Mouse (Mus musculus): ENCODE results near the gene Zfp493. TPM values are rescaled to one million over a fixed set of nuclear protein-coding genes. Genes with fewer than 3 reads are reported as not detected.
A peak's percentile ranks its signal among the peaks of the same experiment; 100 is the strongest.
"Not testable (repeated sequence)": the region's sequence is repeated elsewhere in the genome, so short reads cannot be mapped to it uniquely, and the experiment has no call there.

Gene Zfp493
- polyA plus RNA-seq (2015; fragmentation: Nextera tagmentation; extraction: Ambion mirVana), result 1.3 and 1.7 TPM in 2 replicates

DNA sequence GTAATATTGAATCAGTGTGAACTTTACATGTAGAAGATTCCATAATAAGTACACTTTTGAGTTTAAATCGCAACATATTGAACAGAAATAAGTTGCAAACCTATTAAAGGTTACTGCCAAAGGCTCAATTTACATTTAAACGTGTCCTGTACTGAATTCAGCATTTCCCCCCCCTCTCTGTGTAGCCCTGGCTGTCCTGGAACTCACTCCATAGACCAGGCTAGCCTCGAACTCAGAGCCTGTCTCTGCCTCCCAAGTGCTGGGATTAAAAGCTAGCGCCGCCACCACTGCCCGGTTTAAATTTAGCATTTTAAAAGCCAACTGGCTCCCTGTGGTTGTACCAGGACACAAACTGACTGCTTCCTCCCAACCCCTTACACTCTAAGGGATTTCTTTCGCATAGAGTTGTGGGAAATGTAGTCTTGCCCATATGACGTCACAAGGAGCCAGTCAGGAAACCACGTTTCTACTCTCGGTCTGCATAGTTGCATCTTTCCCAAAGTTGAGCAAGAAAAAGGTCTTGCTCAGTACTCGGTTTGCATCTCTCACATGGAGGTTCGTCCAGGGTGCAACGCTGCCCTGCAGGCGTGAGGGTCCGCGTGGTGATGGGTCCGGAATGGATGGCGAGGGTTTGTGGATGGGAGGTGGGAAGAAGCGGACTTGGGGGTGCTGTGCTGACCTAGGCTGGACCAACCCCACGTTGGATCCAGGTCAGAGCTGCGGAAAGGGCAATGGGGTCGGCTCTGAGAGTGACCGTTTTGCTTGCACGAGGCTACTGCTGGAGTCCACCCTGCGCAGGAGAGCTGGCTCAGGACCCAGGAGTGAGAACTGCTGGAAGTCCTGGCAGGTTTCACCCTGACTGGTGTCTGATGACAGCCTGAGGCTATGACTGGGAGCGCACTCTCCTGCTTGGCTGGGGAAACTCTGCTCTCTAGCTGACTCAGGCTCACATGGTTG, at the start of gene Zfp493:
Gene Zfp493 (plus strand): TSS at position 429 of the 957 bp plus-strand sequence.
- peak within 1 kb of the TSS; percentile 12; the same call in 1 of the 2 replicates for H3K27ac ChIP-seq (ENCODE audit: low read length)
- ATAC-seq (replicated peaks; ENCODE audit: extremely low read depth, insufficient read depth, low FRiP score), result peak; percentile 95
- no peaks in the 10 kb centered on the region for H3K27me3 ChIP-seq (ENCODE audit: control insufficient read depth, insufficient read depth, low read length)
- H3K9ac ChIP-seq (ENCODE audit: low read length), result peak within 1 kb of the TSS; percentile 72
- H3K36me3 ChIP-seq (ENCODE audit: control insufficient read depth, insufficient read depth), result no peaks in the 10 kb centered on the region
- peak within 1 kb of the TSS; percentile 74 for H3K4me2 ChIP-seq (ENCODE audit: low read depth, low read length)
- 8% methylated on average over 26 of the region's 26 CpGs for WGBS
- peak within 1 kb of the TSS; percentile 66 for H3K4me3 ChIP-seq (ENCODE audit: low read length)
- H3K4me1 ChIP-seq (ENCODE audit: control insufficient read depth, insufficient read depth, low read length), result no peaks in the 10 kb centered on the region
- H3K9me3 ChIP-seq (replicated peaks; ENCODE audit: control insufficient read depth, low read length), result peaks cover 3% of the 10 kb centered on the region; the same call in 1 of the 2 replicates

DNA sequence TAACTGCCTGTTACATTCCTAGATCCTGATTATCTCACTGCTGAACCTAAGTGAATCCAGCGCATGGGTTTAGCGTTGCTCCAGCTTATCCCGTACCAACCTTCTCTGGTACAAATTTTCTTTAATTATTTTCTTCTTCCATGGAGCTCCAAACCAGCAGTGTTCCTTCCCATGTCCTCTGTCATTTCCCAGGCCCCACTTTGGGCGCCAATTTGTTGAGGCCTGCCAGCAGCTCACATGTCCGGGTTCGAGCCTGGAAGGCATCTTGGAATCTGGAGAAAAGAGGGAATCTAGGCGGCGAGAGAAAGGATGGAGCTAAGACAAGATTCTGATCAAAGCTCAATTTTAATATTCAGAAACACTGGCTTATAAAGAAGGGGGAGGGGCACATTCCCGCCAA, 45.1 kb upstream of the Zfp493 start:
- WGBS, result 84% methylated on average over 9 of the region's 9 CpGs
- peaks cover 12% of the 10 kb centered on the region for H3K9me3 ChIP-seq (replicated peaks; ENCODE audit: control insufficient read depth, low read length)
- not testable (repeated sequence) for H3K9ac ChIP-seq (ENCODE audit: low read length); H3K27ac ChIP-seq (ENCODE audit: low read length); H3K27me3 ChIP-seq (ENCODE audit: control insufficient read depth, insufficient read depth, low read length); H3K4me1 ChIP-seq (ENCODE audit: control insufficient read depth, insufficient read depth, low read length); ATAC-seq (replicated peaks; ENCODE audit: extremely low read depth, insufficient read depth, low FRiP score); H3K4me2 ChIP-seq (ENCODE audit: low read depth, low read length); H3K36me3 ChIP-seq (ENCODE audit: control insufficient read depth, insufficient read depth); H3K4me3 ChIP-seq (ENCODE audit: low read length)

DNA sequence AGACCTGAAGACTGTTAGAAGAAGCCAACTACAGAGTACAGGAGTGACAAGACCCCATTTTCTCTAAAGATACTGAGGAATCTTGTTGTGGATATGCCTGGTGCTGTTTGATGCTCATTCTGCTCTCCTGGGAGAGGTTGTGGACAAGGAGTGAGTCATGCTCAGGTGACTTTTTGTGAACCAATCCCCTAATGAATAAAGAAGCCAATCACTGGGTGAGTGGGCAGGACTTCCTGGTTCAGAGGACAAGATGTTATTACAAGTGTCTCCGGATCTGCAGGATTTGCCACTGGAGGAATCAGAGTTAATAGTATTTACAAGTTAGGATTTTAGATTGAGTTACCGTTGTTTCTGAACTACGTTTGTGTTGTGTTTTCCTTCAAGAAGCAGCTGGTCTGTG, 36.6 kb upstream of the Zfp493 start:
- Histone ChIP-seq H3K9ac (ENCODE audit: low read length) (no peak overlapping the region), H3K27me3 (ENCODE audit: control insufficient read depth, insufficient read depth, low read length) (no peaks in the 10 kb centered on the region), H3K4me3 (ENCODE audit: low read length) (no peak overlapping the region), H3K9me3 (replicated peaks; ENCODE audit: control insufficient read depth, low read length) (no peaks in the 10 kb centered on the region; the same call in 1 of the 2 replicates), H3K4me1 (ENCODE audit: control insufficient read depth, insufficient read depth, low read length) (no peaks in the 10 kb centered on the region), H3K36me3 (ENCODE audit: control insufficient read depth, insufficient read depth) (peaks cover 4% of the 10 kb centered on the region), H3K4me2 (ENCODE audit: low read depth, low read length) (no peak overlapping the region), H3K27ac (ENCODE audit: low read length) (no peak overlapping the region)
- 84% methylated on average over 3 of the region's 3 CpGs for WGBS
- no peak for ATAC-seq (replicated peaks; ENCODE audit: extremely low read depth, insufficient read depth, low FRiP score)

DNA sequence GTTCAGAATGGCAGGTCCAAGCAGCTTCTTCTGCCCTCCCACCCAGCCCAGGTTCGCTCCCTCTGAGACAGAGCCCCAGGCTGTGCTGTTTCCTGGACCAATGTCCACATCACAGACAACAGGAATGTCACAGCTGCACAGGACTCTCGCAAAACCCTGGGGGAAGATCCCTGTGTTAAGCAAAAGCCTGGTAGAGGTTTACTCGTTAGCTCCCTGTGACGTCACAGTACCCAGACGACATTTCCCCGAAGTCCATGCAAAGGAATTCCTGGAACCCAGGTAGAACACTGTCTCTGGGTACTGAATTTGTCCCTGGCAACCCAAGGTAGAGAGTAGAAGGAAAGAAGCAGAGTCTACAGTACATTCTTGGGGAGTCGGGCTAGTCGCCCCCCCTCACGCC, 35.6 kb upstream of the Zfp493 start:
- H3K4me3 ChIP-seq (ENCODE audit: low read length), result no peak overlapping the region
- no peak for ATAC-seq (replicated peaks; ENCODE audit: extremely low read depth, insufficient read depth, low FRiP score)
- H3K4me2 ChIP-seq (ENCODE audit: low read depth, low read length), result no peak overlapping the region
- peaks cover 2% of the 10 kb centered on the region for H3K9me3 ChIP-seq (replicated peaks; ENCODE audit: control insufficient read depth, low read length)
- no peaks in the 10 kb centered on the region for H3K27me3 ChIP-seq (ENCODE audit: control insufficient read depth, insufficient read depth, low read length)
- no peak overlapping the region for H3K9ac ChIP-seq (ENCODE audit: low read length)
- no peak overlapping the region for H3K27ac ChIP-seq (ENCODE audit: low read length)
- 84% methylated on average over 9 of the region's 9 CpGs for WGBS
- peaks cover 11% of the 10 kb centered on the region for H3K36me3 ChIP-seq (ENCODE audit: control insufficient read depth, insufficient read depth)
- no peaks in the 10 kb centered on the region for H3K4me1 ChIP-seq (ENCODE audit: control insufficient read depth, insufficient read depth, low read length)

DNA sequence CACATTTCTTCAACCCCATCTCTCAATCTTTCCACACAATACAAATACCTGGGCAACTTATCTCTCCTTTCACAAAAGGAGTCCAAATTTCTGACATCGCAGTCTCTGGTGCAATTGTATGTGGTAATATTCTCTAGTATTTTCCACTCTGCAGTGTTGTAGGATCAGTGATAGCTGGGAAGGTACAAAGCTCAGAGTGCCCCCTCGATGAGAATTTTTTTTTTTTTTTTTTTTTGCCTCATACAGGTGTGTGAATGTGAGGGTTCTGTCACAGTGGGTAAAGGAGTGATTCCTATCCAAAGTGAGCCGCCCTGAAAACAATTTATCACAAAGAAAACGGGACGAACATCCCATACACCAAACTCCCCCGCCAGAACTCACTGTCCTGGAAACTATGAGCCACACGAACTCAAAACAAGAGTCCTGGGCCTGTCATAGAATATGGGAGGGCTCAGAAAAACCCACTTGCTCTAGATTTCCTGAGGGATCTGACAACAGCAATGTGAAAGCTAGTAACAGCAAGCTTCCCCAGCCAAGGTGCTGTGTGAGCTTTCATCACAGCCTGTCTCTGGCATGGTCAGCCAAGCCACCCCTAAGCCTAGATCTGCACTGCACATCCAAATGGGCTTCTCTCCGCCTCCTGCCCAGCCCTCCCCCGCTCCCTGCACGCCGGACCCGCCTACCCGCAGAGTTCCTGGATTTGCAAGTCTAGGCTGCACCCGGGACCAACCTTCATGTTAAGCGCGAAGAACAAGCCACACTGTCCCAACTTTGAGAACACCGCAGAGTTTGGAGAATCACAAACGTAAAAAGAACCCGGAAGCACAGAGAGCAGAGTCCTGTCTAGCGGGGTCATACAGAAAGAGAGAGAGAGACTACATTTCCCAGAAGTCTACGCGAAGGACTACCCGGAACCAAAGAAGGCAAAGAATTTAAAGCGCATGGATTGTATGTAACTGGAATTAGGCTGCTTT, 24.9 kb upstream of the Zfp493 start, which contains the start of gene Zfp85:
Gene Zfp85 (minus strand): TSS at position 896 of the 974 bp plus-strand sequence.
- 4% methylated on average over 24 of the region's 24 CpGs for WGBS
- peak within 1 kb of the TSS; percentile 85 for H3K27ac ChIP-seq (ENCODE audit: low read length)
- peak; percentile 90 for ATAC-seq (replicated peaks; ENCODE audit: extremely low read depth, insufficient read depth, low FRiP score)
- peak within 1 kb of the TSS; percentile 77 for H3K4me3 ChIP-seq (ENCODE audit: low read length)
- peaks cover 8% of the 10 kb centered on the region for H3K36me3 ChIP-seq (ENCODE audit: control insufficient read depth, insufficient read depth)
- H3K9ac ChIP-seq (ENCODE audit: low read length), result peak within 1 kb of the TSS; percentile 77
- no peaks in the 10 kb centered on the region for H3K9me3 ChIP-seq (replicated peaks; ENCODE audit: control insufficient read depth, low read length)
- peak within 1 kb of the TSS; percentile 70 for H3K4me2 ChIP-seq (ENCODE audit: low read depth, low read length)
- no peaks in the 10 kb centered on the region for H3K27me3 ChIP-seq (ENCODE audit: control insufficient read depth, insufficient read depth, low read length)
- peaks cover 6% of the 10 kb centered on the region; the same call in 1 of the 2 replicates for H3K4me1 ChIP-seq (ENCODE audit: control insufficient read depth, insufficient read depth, low read length)

DNA sequence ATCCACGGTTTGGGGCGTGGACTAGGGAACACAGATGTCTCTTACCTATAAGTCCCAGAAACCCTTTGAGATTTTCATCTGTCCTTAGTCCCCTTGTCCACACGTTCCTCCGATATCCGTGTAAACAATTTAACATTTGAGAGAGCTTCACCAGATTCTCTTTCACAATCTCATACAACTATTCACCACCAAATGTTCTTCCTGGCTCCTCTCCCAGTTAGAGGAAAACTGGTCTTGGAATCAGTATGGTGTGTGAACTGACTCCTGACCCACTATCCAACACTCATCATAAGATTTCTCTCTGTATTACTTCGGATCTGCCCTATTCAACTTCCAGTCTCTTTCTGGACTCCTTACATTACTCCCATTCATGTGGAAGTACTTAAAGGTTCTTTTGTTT, 23.7 kb upstream of the Zfp493 start:
- Histone ChIP-seq H3K36me3 (ENCODE audit: control insufficient read depth, insufficient read depth) (peaks cover 6% of the 10 kb centered on the region), H3K9ac (ENCODE audit: low read length) (no peak overlapping the region), H3K27ac (ENCODE audit: low read length) (no peak overlapping the region), H3K27me3 (ENCODE audit: control insufficient read depth, insufficient read depth, low read length) (no peaks in the 10 kb centered on the region), H3K4me3 (ENCODE audit: low read length) (no peak overlapping the region), H3K9me3 (replicated peaks; ENCODE audit: control insufficient read depth, low read length) (no peaks in the 10 kb centered on the region), H3K4me1 (ENCODE audit: control insufficient read depth, insufficient read depth, low read length) (peaks cover 6% of the 10 kb centered on the region; the same call in 1 of the 2 replicates), H3K4me2 (ENCODE audit: low read depth, low read length) (no peak overlapping the region; the same call in 1 of the 2 replicates)
- no peak for ATAC-seq (replicated peaks; ENCODE audit: extremely low read depth, insufficient read depth, low FRiP score)
- WGBS, result 74% methylated on average over 6 of the region's 6 CpGs

DNA sequence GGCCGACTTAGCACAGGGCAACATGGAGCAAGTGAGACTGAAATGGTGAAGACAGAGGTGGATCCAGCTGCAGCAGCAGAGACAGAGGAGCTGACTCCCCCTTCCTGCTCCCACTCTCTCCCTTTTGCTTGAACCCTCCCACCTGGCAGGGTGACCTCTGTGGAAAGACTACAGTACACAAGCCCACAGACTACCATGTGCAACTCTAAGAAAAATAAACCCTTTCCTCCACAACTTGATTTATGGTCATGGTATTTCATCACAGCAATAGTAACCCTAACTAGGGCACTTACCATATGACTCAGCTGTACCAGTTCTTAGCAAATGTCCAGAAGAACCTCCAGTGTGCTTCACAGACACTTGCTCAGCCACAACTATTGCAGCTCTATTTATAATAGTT, 19.5 kb upstream of the Zfp493 start:
- Histone ChIP-seq H3K9ac (ENCODE audit: low read length) (no peak overlapping the region), H3K36me3 (ENCODE audit: control insufficient read depth, insufficient read depth) (no peaks in the 10 kb centered on the region), H3K27ac (ENCODE audit: low read length) (no peak overlapping the region), H3K4me1 (ENCODE audit: control insufficient read depth, insufficient read depth, low read length) (0 out of 2 replicates have a peak, but pooled peaks cover 2% of the 10 kb centered on the region), H3K4me3 (ENCODE audit: low read length) (no peak overlapping the region), H3K4me2 (ENCODE audit: low read depth, low read length) (no peak overlapping the region), H3K9me3 (replicated peaks; ENCODE audit: control insufficient read depth, low read length) (no peaks in the 10 kb centered on the region), H3K27me3 (ENCODE audit: control insufficient read depth, insufficient read depth, low read length) (no peaks in the 10 kb centered on the region)
- ATAC-seq (replicated peaks; ENCODE audit: extremely low read depth, insufficient read depth, low FRiP score), result no peak
- 55% methylated on average over 1 of the region's 1 CpGs for WGBS

DNA sequence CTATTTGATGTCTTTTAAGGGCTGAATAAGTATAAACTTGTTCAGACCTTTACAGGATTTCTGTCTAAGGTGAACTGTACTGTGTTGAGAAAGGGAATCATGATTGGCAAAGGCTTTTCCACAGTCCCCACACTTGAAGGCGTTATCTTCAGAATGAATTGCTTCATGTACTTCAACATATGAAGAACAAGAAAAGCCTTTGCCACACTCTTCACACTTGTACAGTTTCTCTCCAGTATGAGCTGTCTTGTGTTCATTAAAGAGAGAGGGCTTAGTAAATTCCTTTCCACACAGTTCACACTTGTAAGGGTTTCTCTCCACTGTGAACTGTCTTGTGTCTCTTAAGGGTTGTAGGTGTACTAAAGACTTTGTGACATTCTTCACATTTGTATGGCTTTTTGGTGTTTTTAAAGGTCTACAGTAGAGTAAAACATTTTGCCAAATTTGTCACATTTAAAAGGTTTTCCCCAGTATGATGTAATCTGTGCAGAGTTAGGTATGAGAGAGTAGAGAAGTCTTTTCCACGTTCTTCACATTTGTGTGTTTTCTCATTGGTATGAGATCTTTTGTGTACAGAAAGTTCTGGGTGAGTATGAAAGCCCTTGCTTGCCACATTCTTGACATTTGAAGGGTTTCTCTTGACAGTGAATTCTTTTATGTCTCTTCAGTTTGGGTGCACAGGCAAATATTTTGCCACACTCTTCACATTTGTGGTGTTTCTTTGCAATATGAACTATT, 16.3 kb upstream of the Zfp493 start:
- Histone ChIP-seq H3K27ac (ENCODE audit: low read length) (no peak overlapping the region), H3K27me3 (ENCODE audit: control insufficient read depth, insufficient read depth, low read length) (no peaks in the 10 kb centered on the region), H3K36me3 (ENCODE audit: control insufficient read depth, insufficient read depth) (no peaks in the 10 kb centered on the region), H3K4me2 (ENCODE audit: low read depth, low read length) (no peak overlapping the region), H3K4me3 (ENCODE audit: low read length) (no peak overlapping the region), H3K9me3 (replicated peaks; ENCODE audit: control insufficient read depth, low read length) (no peaks in the 10 kb centered on the region), H3K9ac (ENCODE audit: low read length) (no peak overlapping the region), H3K4me1 (ENCODE audit: control insufficient read depth, insufficient read depth, low read length) (no peaks in the 10 kb centered on the region)
- 75% methylated on average over 2 of the region's 2 CpGs for WGBS
- no peak for ATAC-seq (replicated peaks; ENCODE audit: extremely low read depth, insufficient read depth, low FRiP score)
